Comparison of ENCODE assay signal across 10 mouse cellular contexts in the genomic region with DNA sequence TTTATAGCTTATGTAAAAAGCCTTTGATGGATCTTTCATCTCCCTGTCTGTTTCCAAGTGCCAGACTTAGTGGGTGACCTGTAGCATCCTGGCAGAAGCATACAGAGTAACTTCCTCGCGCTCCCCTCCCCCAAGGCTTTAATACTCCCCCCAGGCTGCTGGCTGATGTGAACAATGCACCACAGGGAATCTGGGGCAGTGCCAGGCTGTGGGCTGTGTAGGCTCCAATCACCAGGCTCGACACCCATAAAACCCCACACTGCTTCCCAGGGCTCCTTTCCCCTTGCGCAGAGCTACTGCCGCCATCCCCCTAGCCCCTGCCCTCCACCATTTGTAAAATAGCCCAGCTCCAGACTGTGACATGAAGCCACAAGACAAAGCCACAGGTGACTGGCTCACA. TPM values are rescaled to one million over a fixed set of nuclear protein-coding genes. Genes with fewer than 3 reads are reported as not detected.
A peak's percentile ranks its signal among the peaks of the same experiment; 100 is the strongest.
DNase-seq lines count a peak whose midpoint lies in the region; ATAC-seq lines count a peak whose summit lies in the region.
"Had no signal": no experiment of that assay in that cellular context is flagged by ENCODE, and none has a peak within 500 bp of the region (broad histone marks: within the 10 kb centered on the region; RNA-seq: fewer than 3 reads in every experiment).

No protein-coding gene starts in this region.

- H3K4me3 ChIP-seq in hindbrain, embryonic 12.5 days, result no peak overlapping the region
- no peak overlapping the region for H3K4me3 ChIP-seq in liver, embryonic 11.5 days (ENCODE audit: low read depth, low read length)

- WGBS in hindbrain, embryonic 12.5 days, result 32% methylated on average over 5 of the region's 5 CpGs
- WGBS in liver, embryonic 11.5 days, result 52% methylated on average over 5 of the region's 5 CpGs

- intact Hi-C loops in left cerebral cortex, postnatal 36 days (cut with DNase I), result no loop called here
- intact Hi-C loops in gastrocnemius, postnatal 36 days (cut with DNase I), result no loop called here

- H3K36me3 ChIP-seq in hindbrain, embryonic 12.5 days, result no peaks in the 10 kb centered on the region
- no peaks in the 10 kb centered on the region for H3K36me3 ChIP-seq in liver, embryonic 11.5 days (ENCODE audit: control insufficient read depth, insufficient read depth, low read length)

- 0 out of 2 replicates have a peak overlapping the region, but pooled peaks have one; percentile 1 for H3K4me2 ChIP-seq in hindbrain, embryonic 12.5 days (replicated peaks)
- no peak overlapping the region for H3K4me2 ChIP-seq in liver, embryonic 11.5 days

- no peaks in the 10 kb centered on the region for H3K9me3 ChIP-seq in hindbrain, embryonic 12.5 days (replicated peaks)
- no peaks in the 10 kb centered on the region for H3K9me3 ChIP-seq in liver, embryonic 11.5 days (ENCODE audit: control insufficient read depth, low read length)

- DNase-seq in kidney, postnatal 10 days, result peak; percentile 53
- no peak for DNase-seq in kidney, postnatal 36 days
- peak; percentile 41 to 49 for DNase-seq in left cerebral cortex, postnatal 36 days (ENCODE audit: low spot score in 2 of 2)
- DNase-seq in right cerebral cortex, adult 2 months (ENCODE audit: low spot score in 2 of 2), result peak; percentile 68 to 81
- no peak for DNase-seq in B cell, adult 2 months
- DNase-seq in gastrocnemius, postnatal 36 days, result no peak
- no peak for DNase-seq in liver, embryonic 11.5 days (ENCODE audit: low spot score)
- DNase-seq: heart, postnatal 10 days had no signal

- no peak for ATAC-seq in hindbrain, embryonic 12.5 days (ENCODE audit: low FRiP score)
- no peak for ATAC-seq in liver, embryonic 11.5 days (replicated peaks; ENCODE audit: low FRiP score)

- peaks cover 14% of the 10 kb centered on the region for H3K4me1 ChIP-seq in hindbrain, embryonic 12.5 days
- no peaks in the 10 kb centered on the region for H3K4me1 ChIP-seq in liver, embryonic 11.5 days (replicated peaks; ENCODE audit: control insufficient read depth, insufficient read depth, low read length)

- H3K9ac ChIP-seq in hindbrain, embryonic 12.5 days, result no peak overlapping the region
- H3K9ac ChIP-seq in liver, embryonic 11.5 days (ENCODE audit: low read depth, low read length), result no peak overlapping the region

- no peak overlapping the region for H3K27ac ChIP-seq in hindbrain, embryonic 12.5 days
- H3K27ac ChIP-seq in liver, embryonic 11.5 days (ENCODE audit: low read depth, low read length), result no peak overlapping the region

- H3K27me3 ChIP-seq in hindbrain, embryonic 12.5 days, result peaks cover 26% of the 10 kb centered on the region
- H3K27me3 ChIP-seq in liver, embryonic 11.5 days (replicated peaks; ENCODE audit: control insufficient read depth, insufficient read depth, low read length), result peaks cover 15% of the 10 kb centered on the region; the same call in 1 of the 2 replicates

RNA-seq across cellular contexts. Expression of a gene that starts 9.4 kb away (rescaled TPM):
- 1.6 and 3.0 TPM in 2 replicates for polyA plus RNA-seq in hindbrain, embryonic 12.5 days (2016; fragmentation: Nextera tagmentation; extraction: Ambion mirVana)
- total RNA-seq in left cerebral cortex, postnatal 36 days (2021), result under 1 TPM; 0.27 to 0.45 TPM
- not detected for total RNA-seq in gastrocnemius, postnatal 36 days (2021)
- 0.27 TPM in 1 of 2 replicates, not detected in the other for polyA plus RNA-seq in liver, embryonic 11.5 days (2014; fragmentation: Nextera tagmentation; extraction: Ambion mirVana)
- total RNA-seq: heart, postnatal 10 days had no signal
- polyA plus RNA-seq: spleen, adult 2 months had no signal

RNA-seq across cellular contexts. Expression of a gene that starts 53.9 kb away (rescaled TPM):
- 17.2 and 18.5 TPM in 2 replicates for polyA plus RNA-seq in hindbrain, embryonic 12.5 days (2016; fragmentation: Nextera tagmentation; extraction: Ambion mirVana)
- total RNA-seq in left cerebral cortex, postnatal 36 days (2021), result 100 to 1,000 TPM; 246 to 248 TPM
- 10 to 100 TPM; 29.0 to 41.6 TPM for total RNA-seq in gastrocnemius, postnatal 36 days (2021)
- polyA plus RNA-seq in liver, embryonic 11.5 days (2014; fragmentation: Nextera tagmentation; extraction: Ambion mirVana), result 2.1 TPM in 2 replicates

Comparison
In these comparisons a context has a peak if more than half of its experiments do, and no peak if none do; other contexts are left out.
1. DNase-seq: peak in kidney, postnatal 10 days (single experiment), left cerebral cortex, postnatal 36 days (2 of 2) and right cerebral cortex, adult 2 months (2 of 2); none in kidney, postnatal 36 days (0 of 2), B cell, adult 2 months (0 of 2), gastrocnemius, postnatal 36 days (0 of 2) and liver, embryonic 11.5 days (single experiment).
2. RNA of a gene that starts 53.9 kb away (total RNA-seq): 246 to 248 TPM in left cerebral cortex, postnatal 36 days; 29.0 to 41.6 TPM in gastrocnemius, postnatal 36 days; every median in the first group is over 4 times any median in the second.